Comparison of ENCODE assay signal across 8 mouse cellular contexts in the genomic region with DNA sequence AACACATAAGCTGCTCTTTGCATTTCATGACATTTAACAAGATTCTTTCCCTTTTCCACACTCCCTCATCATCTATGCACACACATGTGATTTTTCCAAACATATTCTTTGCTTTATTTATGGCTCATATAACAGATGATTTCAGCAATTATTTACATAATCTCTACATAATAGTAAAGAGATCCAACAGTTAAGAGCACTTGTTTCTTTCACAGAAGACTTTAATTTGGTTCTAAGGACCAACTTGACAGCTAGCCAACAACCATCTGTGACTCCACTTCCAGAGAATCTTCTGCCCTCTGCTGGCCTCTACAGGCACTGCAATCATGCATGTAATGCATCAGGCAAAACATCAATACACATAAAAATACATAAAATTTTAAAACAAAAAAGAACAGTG. TPM values are rescaled to one million over a fixed set of nuclear protein-coding genes. Genes with fewer than 3 reads are reported as not detected.
A peak's percentile ranks its signal among the peaks of the same experiment; 100 is the strongest.
DNase-seq lines count a peak whose midpoint lies in the region; ATAC-seq and TF ChIP-seq lines count a peak whose summit lies in the region.
"Had no signal": no experiment of that assay in that cellular context is flagged by ENCODE, and none has a peak within 500 bp of the region (broad histone marks: within the 10 kb centered on the region; RNA-seq: fewer than 3 reads in every experiment).

No protein-coding gene starts in this region.

- H3K27ac ChIP-seq in lung, embryonic 14.5 days (ENCODE audit: low read depth): no peak overlapping the region

- H3K27me3 ChIP-seq in lung, embryonic 14.5 days (ENCODE audit: insufficient read depth, low read length): no peaks in the 10 kb centered on the region
- H3K27me3 ChIP-seq: megakaryocyte, embryonic 14.5 days had no signal

- DNase-seq in lung, embryonic 14.5 days: peak; percentile 81
- DNase-seq in lung, postnatal 25 days (ENCODE audit: low spot score): no peak
- DNase-seq in ZHBTc4 (ENCODE audit: low read depth, low spot score): peak; percentile 62
- DNase-seq in cerebellum, postnatal 25 days: peak; percentile 30 to 73
- DNase-seq in induced T-regulatory cell, adult 2 months (ENCODE audit: low read depth): peak; percentile 1
- peak; percentile 62 to 74 for DNase-seq in left cerebral cortex, postnatal 36 days (ENCODE audit: low spot score in 2 of 2)
- no peak for DNase-seq in B cell, adult 2 months

- H3K4me2 ChIP-seq in lung, embryonic 14.5 days: no peak overlapping the region

- H3K9me3 ChIP-seq in lung, embryonic 14.5 days (ENCODE audit: low read depth, low read length): no peaks in the 10 kb centered on the region
- H3K9me3 ChIP-seq: megakaryocyte, embryonic 14.5 days had no signal

- H3K4me3 ChIP-seq in lung, embryonic 14.5 days (ENCODE audit: low read depth, low read length): no peak overlapping the region
- H3K4me3 ChIP-seq: megakaryocyte, embryonic 14.5 days had no signal

- TF ChIP-seq CTCF in lung, embryonic 14.5 days (IDR thresholded peaks at IDR 0.05; ENCODE audit: low read depth): peak; percentile 58

- no peak overlapping the region for H3K9ac ChIP-seq in lung, embryonic 14.5 days

- intact Hi-C loops in left cerebral cortex, postnatal 36 days (cut with DNase I): no loop called here

- H3K36me3 ChIP-seq in lung, embryonic 14.5 days (ENCODE audit: insufficient read depth): no peaks in the 10 kb centered on the region

- ATAC-seq in lung, embryonic 14.5 days (ENCODE audit: insufficient read depth): no peak

- no peaks in the 10 kb centered on the region for H3K4me1 ChIP-seq in lung, embryonic 14.5 days (ENCODE audit: insufficient read depth)
- H3K4me1 ChIP-seq: megakaryocyte, embryonic 14.5 days had no signal

RNA-seq across cellular contexts. Expression of a gene that starts 28.6 kb away (rescaled TPM):
- polyA plus RNA-seq in lung, embryonic 14.5 days (2014; fragmentation: Nextera tagmentation; extraction: Ambion mirVana): not detected in 2 replicates
- 10 to 100 TPM; 54.4 to 66.1 TPM for total RNA-seq in left cerebral cortex, postnatal 36 days (2021)

Comparison
In these comparisons a context has a peak if more than half of its experiments do, and no peak if none do; other contexts are left out.
1. DNase-seq: peak in lung, embryonic 14.5 days (single experiment), ZHBTc4 (single experiment), cerebellum, postnatal 25 days (2 of 2), induced T-regulatory cell, adult 2 months (single experiment) and left cerebral cortex, postnatal 36 days (2 of 2); none in lung, postnatal 25 days (single experiment) and B cell, adult 2 months (0 of 2).